Mouse (Mus musculus) intestine, postnatal 0 days (tissue): Measurements from ENCODE around the gene Kmt2d. TPM values are rescaled to one million over a fixed set of nuclear protein-coding genes. Genes with fewer than 3 reads are reported as not detected.

Experiments
- ATAC-seq: fragments of 200-750 bp; cut with Nextera tagmentation; 2 replicates; pipeline ENCODE4 v1.8.0; 2017; ENCODE audit warnings: mild to moderate bottlenecking, moderate TSS enrichment, moderate library complexity
- H3K27ac ChIP-seq: fragments of 300-500 bp; sonication (generic); 2 replicates; pipeline ENCODE4 v1.5.1; 2014; ENCODE audit warnings: mild to moderate bottlenecking, low read depth, low read length, moderate library complexity
- H3K27me3 ChIP-seq: fragments of 300-500 bp; sonication (generic); replicated peaks from 2 replicates; pipeline ENCODE4 v1.6.1; 2014; ENCODE audit warnings: low read length, mixed read lengths; ENCODE audit not compliant: control insufficient read depth, insufficient read depth
- H3K36me3 ChIP-seq: fragments of 300-500 bp; sonication (generic); 2 replicates; pipeline ENCODE4 v1.6.1; 2014; ENCODE audit warnings: mild to moderate bottlenecking, moderate library complexity; ENCODE audit not compliant: control insufficient read depth, insufficient read depth
- H3K4me1 ChIP-seq: fragments of 300-500 bp; sonication (generic); replicated peaks from 2 replicates; pipeline ENCODE4 v1.6.1; 2014; ENCODE audit warnings: antibody characterized with exemption, low read length, mixed read lengths; ENCODE audit not compliant: control insufficient read depth, insufficient read depth
- H3K4me2 ChIP-seq: fragments of 300-500 bp; sonication (generic); replicated peaks from 2 replicates; pipeline ENCODE4 v1.6.1; 2014; ENCODE audit warnings: low read depth, mild to moderate bottlenecking, moderate library complexity
- H3K4me3 ChIP-seq: fragments of 300-500 bp; sonication (generic); 2 replicates; pipeline ENCODE4 v1.5.1; 2014; ENCODE audit warnings: low read depth, low read length
- H3K9ac ChIP-seq: fragments of 300-500 bp; sonication (generic); 2 replicates; pipeline ENCODE4 v1.6.1; 2014; ENCODE audit warnings: mild to moderate bottlenecking, low read depth, low read length
- H3K9me3 ChIP-seq: fragments of 300-500 bp; sonication (generic); 2 replicates; pipeline ENCODE4 v1.6.1; 2016; ENCODE audit warnings: mixed run types; ENCODE audit not compliant: control insufficient read depth
- CTCF ChIP-seq: sonication (generic); IDR thresholded peaks from 2 replicates; pipeline ENCODE4 v1.5.1; 2016; ENCODE audit warnings: low read depth, mild to moderate bottlenecking, control low read depth, antibody characterized with exemption, moderate library complexity
- WGBS: fragments of 180-500 bp; shearing (Covaris S2); extraction: QIAGEN DNeasy Blood & Tissue Kit; methylation state at CpG from one replicate; pipeline ENCODE4 v1.1.7; 2014; 5-methylcytosine and 5-hydroxymethylcytosine counted together
- polyA plus RNA-seq: library from polyadenylated mRNA; unstranded; fragments of >200 nt; fragmentation: Nextera tagmentation; extraction: Ambion mirVana; gene quantifications from 2 replicates; pipeline ENCODE4 v1.2.1, GENCODE M21; 2015

The Kmt2d gene
- polyA plus RNA-seq, 1 experiment from 2014 or later, result 5.3 TPM

GRCm38 (mm10) chr15:98796803-98797595 lies 74.0 kb downstream of the Kmt2d start:
- H3K27ac ChIP-seq, result no peak overlapping the region
- no peak overlapping the region for H3K4me3 ChIP-seq
- no peaks in the 10 kb centered on the region for H3K4me1 ChIP-seq
- WGBS, result 2% methylated on average over 13 of the region's 13 CpGs
- no peaks in the 10 kb centered on the region for H3K9me3 ChIP-seq
- H3K9ac ChIP-seq, result no peak overlapping the region
- ATAC-seq, result peak; percentile 23
- no peak overlapping the region for H3K4me2 ChIP-seq
- peaks cover 91% of the 10 kb centered on the region for H3K27me3 ChIP-seq
- TF ChIP-seq CTCF, result no peak
- H3K36me3 ChIP-seq, result no peaks in the 10 kb centered on the region

- H3K4me2 ChIP-seq, result peak overlapping the region; percentile 32; the same call in 1 of the 2 replicates
These were observed 77.8 kb downstream of the Kmt2d start for GRCm38 (mm10) chr15:98793141-98793698.

GRCm38 (mm10) chr15:98792233-98793020 lies 78.6 kb downstream of the Kmt2d start:
- WGBS, result 1% methylated on average over 74 of the region's 75 CpGs

More at GRCm38 (mm10) chr15:98793141-98793698, 77.8 kb downstream of the Kmt2d start:
- TF ChIP-seq CTCF, result no peak
- no peaks in the 10 kb centered on the region for H3K36me3 ChIP-seq
- no peak for ATAC-seq
- 0 out of 2 replicates have a peak overlapping the region, but pooled peaks have one; percentile 34 for H3K4me3 ChIP-seq
- H3K4me1 ChIP-seq, result peaks cover 4% of the 10 kb centered on the region; the same call in 1 of the 2 replicates
- no peak overlapping the region for H3K9ac ChIP-seq
- no peaks in the 10 kb centered on the region for H3K9me3 ChIP-seq
- no peak overlapping the region for H3K27ac ChIP-seq
- peaks cover 97% of the 10 kb centered on the region for H3K27me3 ChIP-seq
- WGBS, result 6% methylated on average over 13 of the region's 13 CpGs

GRCm38 (mm10) chr15:98791771-98792170 lies 79.2 kb downstream of the Kmt2d start:
- ATAC-seq, result no peak
- peaks cover 4% of the 10 kb centered on the region; the same call in 1 of the 2 replicates for H3K4me1 ChIP-seq
- H3K27me3 ChIP-seq, result peaks cover 95% of the 10 kb centered on the region
- H3K4me2 ChIP-seq, result peak overlapping the region; percentile 58
- no peak overlapping the region for H3K27ac ChIP-seq
- H3K4me3 ChIP-seq, result peak overlapping the region; percentile 34; the same call in 1 of the 2 replicates
- no peaks in the 10 kb centered on the region for H3K36me3 ChIP-seq
- H3K9me3 ChIP-seq, result no peaks in the 10 kb centered on the region
- WGBS, result under 1% methylated on average over 23 of the region's 23 CpGs
- TF ChIP-seq CTCF, result no peak
- no peak overlapping the region for H3K9ac ChIP-seq

More at GRCm38 (mm10) chr15:98792233-98793020, 78.6 kb downstream of the Kmt2d start:
- no peak overlapping the region for H3K27ac ChIP-seq
- H3K36me3 ChIP-seq, result no peaks in the 10 kb centered on the region
- peaks cover 97% of the 10 kb centered on the region for H3K27me3 ChIP-seq
- peak overlapping the region; percentile 32 for H3K4me2 ChIP-seq
- H3K4me3 ChIP-seq, result peak overlapping the region; percentile 34
- H3K9ac ChIP-seq, result no peak overlapping the region
- H3K9me3 ChIP-seq, result no peaks in the 10 kb centered on the region
- H3K4me1 ChIP-seq, result peaks cover 4% of the 10 kb centered on the region; the same call in 1 of the 2 replicates
- no peak for ATAC-seq
- TF ChIP-seq CTCF, result no peak

GRCm38 (mm10) chr15:98791221-98791620 lies 79.8 kb downstream of the Kmt2d start:
- peak overlapping the region; percentile 34 for H3K4me3 ChIP-seq
- WGBS, result 0% methylated on average over 12 of the region's 12 CpGs
- no peak for TF ChIP-seq CTCF

More at GRCm38 (mm10) chr15:98791221-98791620, 79.8 kb downstream of the Kmt2d start:
- H3K4me1 ChIP-seq, result peaks cover 4% of the 10 kb centered on the region; the same call in 1 of the 2 replicates
- ATAC-seq, result no peak
- H3K4me2 ChIP-seq, result peak overlapping the region; percentile 58
- no peaks in the 10 kb centered on the region for H3K36me3 ChIP-seq
- no peak overlapping the region for H3K27ac ChIP-seq
- no peaks in the 10 kb centered on the region for H3K9me3 ChIP-seq
- H3K27me3 ChIP-seq, result peaks cover 90% of the 10 kb centered on the region
- H3K9ac ChIP-seq, result no peak overlapping the region
